Mouse (Mus musculus) limb, embryonic 15.5 days (tissue): ENCODE results near the gene Gngt2. TPM values are rescaled to one million over a fixed set of nuclear protein-coding genes. Genes with fewer than 3 reads are reported as not detected.
A peak's percentile ranks its signal among the peaks of the same experiment; 100 is the strongest.

Experiments
- ATAC-seq: fragments of 200-750 bp; cut with Nextera tagmentation; 2 replicates; pipeline ENCODE4 v1.8.0; 2017; ENCODE audit warnings: low read depth, moderate TSS enrichment; ENCODE audit not compliant: insufficient number of reproducible peaks, low FRiP score, low TSS enrichment
- H3K27ac ChIP-seq: fragments of 300-500 bp; sonication (generic); 2 replicates; pipeline ENCODE4 v1.5.1; 2015; ENCODE audit warnings: moderate library complexity, mild to moderate bottlenecking, inconsistent platforms
- H3K27me3 ChIP-seq: fragments of 300-500 bp; sonication (generic); 2 replicates; pipeline ENCODE4 v1.6.1; 2015; ENCODE audit warnings: inconsistent platforms
- H3K36me3 ChIP-seq: fragments of 300-500 bp; sonication (generic); 2 replicates; pipeline ENCODE4 v1.6.1; 2015; ENCODE audit warnings: inconsistent platforms
- H3K4me1 ChIP-seq: fragments of 300-500 bp; sonication (generic); 2 replicates; pipeline ENCODE4 v1.6.1; 2015; ENCODE audit warnings: inconsistent platforms
- H3K4me2 ChIP-seq: fragments of 300-500 bp; sonication (generic); 2 replicates; pipeline ENCODE4 v1.6.1; 2015; ENCODE audit warnings: mild to moderate bottlenecking, inconsistent platforms
- H3K4me3 ChIP-seq: fragments of 300-500 bp; sonication (generic); 2 replicates; pipeline ENCODE4 v1.5.1; 2015; ENCODE audit warnings: mild to moderate bottlenecking, inconsistent platforms
- H3K9ac ChIP-seq: fragments of 300-500 bp; sonication (generic); 2 replicates; pipeline ENCODE4 v1.6.1; 2015; ENCODE audit warnings: inconsistent platforms
- H3K9me3 ChIP-seq: fragments of 300-500 bp; sonication (generic); 2 replicates; pipeline ENCODE4 v1.6.1; 2016; ENCODE audit warnings: inconsistent platforms
- WGBS: fragments of 180-500 bp; shearing (Covaris S2); methylation state at CpG from one replicate; pipeline ENCODE4 v1.1.7; 2015; 5-methylcytosine and 5-hydroxymethylcytosine counted together
- polyA plus RNA-seq: library from polyadenylated mRNA; unstranded; fragments of >200 nt; fragmentation: Nextera tagmentation; extraction: Ambion mirVana; gene quantifications from 2 replicates; pipeline ENCODE4 v1.2.1, GENCODE M21; 2015

The Gngt2 gene
- polyA plus RNA-seq, 1 experiment from 2014 or later = 18.7 TPM

DNA sequence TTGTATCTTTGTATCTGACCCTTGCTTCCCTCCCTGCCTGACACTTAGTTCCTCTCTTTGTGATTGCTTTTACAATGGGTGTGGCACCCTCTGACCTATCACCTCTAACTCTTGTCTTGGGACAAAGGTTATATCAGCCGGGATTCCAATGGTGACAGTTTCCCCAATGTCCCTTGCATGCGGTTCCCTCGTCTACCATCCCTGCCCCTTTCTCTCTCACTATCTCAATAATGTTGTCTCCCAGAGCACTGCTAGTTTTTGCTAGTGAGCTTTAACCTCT lies 9.9 kb upstream of the Gngt2 start:
- Histone ChIP-seq H3K27me3 (peaks cover 76% of the 10 kb centered on the region), H3K4me2 (no peak overlapping the region), H3K36me3 (no peaks in the 10 kb centered on the region), H3K4me3 (no peak overlapping the region), H3K4me1 (peaks cover 29% of the 10 kb centered on the region), H3K9ac (no peak overlapping the region), H3K27ac (no peak overlapping the region), H3K9me3 (no peaks in the 10 kb centered on the region)
- no peak for ATAC-seq
- 24% methylated on average over 3 of the region's 3 CpGs for whole genome bisulfite sequencing

GRCm38 (mm10) chr11:95827464-95828085 lies 9.4 kb upstream of the Gngt2 start:
- no peaks in the 10 kb centered on the region for H3K36me3 ChIP-seq
- H3K4me2 ChIP-seq = no peak overlapping the region
- H3K9ac ChIP-seq = no peak overlapping the region
- no peak overlapping the region for H3K4me3 ChIP-seq
- WGBS = 15% methylated on average over 3 of the region's 3 CpGs
- no peak overlapping the region for H3K27ac ChIP-seq
- H3K9me3 ChIP-seq = no peaks in the 10 kb centered on the region
- H3K27me3 ChIP-seq = peaks cover 77% of the 10 kb centered on the region
- peaks cover 29% of the 10 kb centered on the region for H3K4me1 ChIP-seq
- no peak for ATAC-seq

- 74% methylated on average over 11 of the region's 11 CpGs for WGBS
- Histone ChIP-seq H3K36me3 (no peaks in the 10 kb centered on the region), H3K4me2 (no peak overlapping the region), H3K9me3 (no peaks in the 10 kb centered on the region), H3K4me3 (no peak overlapping the region), H3K27ac (no peak overlapping the region), H3K4me1 (peaks cover 35% of the 10 kb centered on the region), H3K27me3 (peaks cover 83% of the 10 kb centered on the region), H3K9ac (no peak overlapping the region)
- no peak for ATAC-seq
These were observed 8.6 kb upstream of the Gngt2 start for GRCm38 (mm10) chr11:95828181-95828964.

DNA sequence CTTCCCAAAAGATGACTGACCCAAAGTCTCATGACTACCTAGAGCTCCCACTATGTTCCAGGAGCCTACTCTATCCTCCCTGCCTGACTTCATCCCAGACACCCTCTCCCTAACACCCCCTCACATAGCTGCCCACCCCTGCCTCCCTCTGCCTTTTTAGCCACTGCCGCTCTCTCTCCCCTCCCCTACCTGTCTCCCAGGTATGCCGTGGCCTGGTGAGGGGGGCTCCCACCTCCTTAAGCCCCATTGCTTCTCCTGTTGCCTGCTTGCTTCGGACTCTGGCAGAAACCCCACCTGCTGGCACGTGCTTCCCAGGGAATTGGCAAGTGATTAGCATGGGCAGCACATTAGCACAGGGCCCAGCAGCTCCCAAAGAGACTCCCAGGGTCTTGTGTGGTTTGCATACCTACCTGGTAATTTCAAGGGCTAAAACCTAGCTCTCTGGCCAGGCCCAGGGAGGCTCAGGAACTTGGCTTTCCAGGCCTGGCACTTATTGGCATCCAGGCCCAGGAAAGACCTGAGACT lies 7.4 kb upstream of the Gngt2 start:
- Histone ChIP-seq H3K9me3 (no peaks in the 10 kb centered on the region), H3K4me2 (no peak overlapping the region), H3K4me1 (peaks cover 44% of the 10 kb centered on the region), H3K9ac (no peak overlapping the region), H3K36me3 (no peaks in the 10 kb centered on the region), H3K4me3 (no peak overlapping the region), H3K27me3 (peaks cover 94% of the 10 kb centered on the region), H3K27ac (no peak overlapping the region)
- WGBS = 42% methylated on average over 4 of the region's 4 CpGs
- no peak for ATAC-seq

GRCm38 (mm10) chr11:95830411-95831275 lies 6.4 kb upstream of the Gngt2 start:
- Histone ChIP-seq H3K27me3 (peaks cover 94% of the 10 kb centered on the region), H3K4me2 (peak overlapping the region; percentile 43), H3K4me1 (peaks cover 45% of the 10 kb centered on the region), H3K27ac (no peak overlapping the region), H3K4me3 (peak overlapping the region; percentile 31), H3K36me3 (no peaks in the 10 kb centered on the region), H3K9ac (no peak overlapping the region), H3K9me3 (no peaks in the 10 kb centered on the region)
- ATAC-seq = no peak
- WGBS = 4% methylated on average over 80 of the region's 80 CpGs

DNA sequence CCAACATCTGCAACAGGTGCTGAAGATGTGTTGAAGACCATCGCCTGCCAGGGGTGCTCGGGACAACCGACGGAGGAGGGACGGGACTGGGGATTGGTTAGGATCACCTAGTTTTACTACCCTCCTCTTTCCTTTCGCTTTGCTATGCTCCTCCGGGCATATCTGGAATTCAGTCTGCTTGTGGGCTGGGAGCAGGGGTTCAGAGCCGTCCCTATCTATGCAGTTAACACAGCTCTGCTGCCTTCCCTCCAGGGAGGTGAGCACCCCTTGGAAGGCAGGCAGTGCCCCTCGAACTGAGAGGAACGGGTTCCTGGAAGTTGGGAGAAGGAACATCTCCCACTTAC lies 5.8 kb upstream of the Gngt2 start:
- Histone ChIP-seq H3K4me3 (peak overlapping the region; percentile 31), H3K4me2 (peak overlapping the region; percentile 43), H3K36me3 (no peaks in the 10 kb centered on the region), H3K27me3 (peaks cover 98% of the 10 kb centered on the region), H3K4me1 (peaks cover 51% of the 10 kb centered on the region), H3K9ac (no peak overlapping the region), H3K27ac (no peak overlapping the region), H3K9me3 (no peaks in the 10 kb centered on the region)
- 4% methylated on average over 10 of the region's 10 CpGs for WGBS
- no peak for ATAC-seq

DNA sequence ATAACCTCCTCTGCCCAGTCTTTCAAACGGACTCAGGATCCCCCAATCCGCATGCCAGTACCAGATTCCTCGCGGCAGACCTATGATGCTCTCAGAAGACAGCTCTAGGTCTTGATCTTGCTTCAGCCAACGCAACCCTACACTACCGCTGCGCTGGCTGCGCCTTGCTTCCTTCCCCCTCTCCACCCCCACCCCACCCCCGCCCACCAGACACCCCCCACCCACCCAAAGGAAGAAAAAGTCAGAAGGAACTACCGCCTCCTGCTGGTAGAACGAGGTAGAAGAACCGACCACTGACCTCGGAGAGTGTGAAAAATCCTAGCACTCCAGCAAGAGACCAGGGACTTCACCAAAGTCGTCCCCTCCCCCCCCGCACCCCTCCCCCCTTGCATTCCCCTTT lies 5.4 kb upstream of the Gngt2 start:
- no peaks in the 10 kb centered on the region for H3K36me3 ChIP-seq
- H3K27me3 ChIP-seq = peaks cover 98% of the 10 kb centered on the region
- peaks cover 55% of the 10 kb centered on the region for H3K4me1 ChIP-seq
- no peak overlapping the region for H3K9ac ChIP-seq
- no peak for ATAC-seq
- H3K4me3 ChIP-seq = peak overlapping the region; percentile 31
- H3K9me3 ChIP-seq = no peaks in the 10 kb centered on the region
- WGBS = 4% methylated on average over 14 of the region's 15 CpGs
- no peak overlapping the region for H3K27ac ChIP-seq
- H3K4me2 ChIP-seq = peak overlapping the region; percentile 43; the same call in 1 of the 2 replicates

DNA sequence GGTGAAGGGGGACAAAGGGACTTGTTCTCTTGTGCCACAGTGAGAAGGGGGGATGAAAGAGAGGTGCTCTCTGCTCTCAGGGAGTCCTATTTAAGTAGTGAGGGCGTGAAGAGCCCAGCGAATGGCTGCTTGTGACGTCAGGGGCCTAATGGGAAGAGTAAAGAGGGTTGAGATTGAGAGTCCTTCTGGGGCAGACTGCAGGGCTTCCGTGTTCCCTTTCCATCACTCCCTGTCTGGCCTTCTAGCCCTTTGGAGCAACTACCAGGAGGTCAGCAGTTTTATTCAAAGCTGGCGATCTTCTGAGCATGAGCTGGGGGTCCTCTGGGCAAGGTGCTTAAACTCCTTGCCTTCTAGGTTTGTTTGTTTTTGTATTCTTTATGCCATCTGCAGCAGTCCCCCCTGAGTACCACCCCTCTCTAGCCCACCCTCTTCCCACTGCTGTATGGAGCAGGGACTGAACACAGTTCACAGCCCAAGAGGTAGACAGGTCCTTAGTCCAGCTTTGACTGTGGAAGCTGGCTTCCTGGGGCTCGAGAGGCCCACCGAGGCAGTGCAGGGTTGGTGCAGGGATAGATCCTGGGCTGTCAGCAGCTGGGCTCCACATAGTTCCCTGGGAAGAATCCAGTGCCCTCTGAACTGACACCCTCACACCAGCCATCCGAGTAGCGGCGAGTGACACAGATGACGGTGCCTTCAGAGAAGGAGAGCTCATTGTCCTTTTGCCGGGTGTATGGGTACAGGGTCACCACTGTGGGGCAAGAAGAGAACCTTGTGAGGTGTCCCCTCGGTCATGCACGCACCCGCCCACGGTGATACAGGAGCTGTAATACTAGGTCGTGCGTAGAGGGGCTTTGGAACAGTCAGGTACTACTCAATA lies 4.6 kb upstream of the Gngt2 start:
- no peaks in the 10 kb centered on the region for H3K36me3 ChIP-seq
- ATAC-seq = no peak
- no peak overlapping the region for H3K4me3 ChIP-seq
- no peak overlapping the region for H3K27ac ChIP-seq
- no peak overlapping the region for H3K9ac ChIP-seq
- no peaks in the 10 kb centered on the region for H3K9me3 ChIP-seq
- H3K27me3 ChIP-seq = peaks cover 95% of the 10 kb centered on the region
- H3K4me2 ChIP-seq = no peak overlapping the region
- H3K4me1 ChIP-seq = peaks cover 62% of the 10 kb centered on the region
- WGBS = 44% methylated on average over 18 of the region's 18 CpGs

DNA sequence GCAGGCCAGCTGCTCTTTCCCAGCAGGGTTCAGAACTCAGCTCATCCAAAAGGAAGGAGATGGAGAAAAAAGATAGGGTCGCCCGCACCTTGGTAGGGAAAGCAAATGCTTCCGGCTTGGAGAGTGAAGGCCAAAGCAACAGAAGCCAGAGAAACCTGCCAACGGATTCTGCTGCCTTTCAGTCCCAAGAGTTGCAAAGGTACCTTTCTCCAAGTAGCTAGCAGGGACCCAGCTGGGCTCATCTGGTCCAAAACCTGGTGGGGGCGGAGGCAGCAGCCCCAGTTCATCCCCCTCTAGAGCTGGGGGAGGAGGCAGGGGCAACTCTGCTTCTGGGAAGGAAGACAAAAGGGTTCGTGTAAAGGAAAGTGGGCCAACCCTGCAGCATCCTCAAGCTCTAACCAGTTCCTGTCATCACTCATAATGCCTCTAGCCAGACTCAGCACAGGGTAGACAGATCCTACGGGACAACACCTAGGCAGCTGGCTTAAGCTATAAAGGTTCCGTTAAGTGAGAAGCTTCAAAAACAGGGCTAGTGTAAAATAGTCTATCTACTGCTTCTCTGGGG lies 3.9 kb upstream of the Gngt2 start:
- peaks cover 91% of the 10 kb centered on the region for H3K27me3 ChIP-seq
- H3K9me3 ChIP-seq = no peaks in the 10 kb centered on the region
- no peak for ATAC-seq
- no peak overlapping the region for H3K4me2 ChIP-seq
- WGBS = 35% methylated on average over 8 of the region's 8 CpGs
- no peak overlapping the region for H3K9ac ChIP-seq
- no peaks in the 10 kb centered on the region for H3K36me3 ChIP-seq
- H3K4me3 ChIP-seq = no peak overlapping the region
- H3K4me1 ChIP-seq = peaks cover 69% of the 10 kb centered on the region
- H3K27ac ChIP-seq = no peak overlapping the region

DNA sequence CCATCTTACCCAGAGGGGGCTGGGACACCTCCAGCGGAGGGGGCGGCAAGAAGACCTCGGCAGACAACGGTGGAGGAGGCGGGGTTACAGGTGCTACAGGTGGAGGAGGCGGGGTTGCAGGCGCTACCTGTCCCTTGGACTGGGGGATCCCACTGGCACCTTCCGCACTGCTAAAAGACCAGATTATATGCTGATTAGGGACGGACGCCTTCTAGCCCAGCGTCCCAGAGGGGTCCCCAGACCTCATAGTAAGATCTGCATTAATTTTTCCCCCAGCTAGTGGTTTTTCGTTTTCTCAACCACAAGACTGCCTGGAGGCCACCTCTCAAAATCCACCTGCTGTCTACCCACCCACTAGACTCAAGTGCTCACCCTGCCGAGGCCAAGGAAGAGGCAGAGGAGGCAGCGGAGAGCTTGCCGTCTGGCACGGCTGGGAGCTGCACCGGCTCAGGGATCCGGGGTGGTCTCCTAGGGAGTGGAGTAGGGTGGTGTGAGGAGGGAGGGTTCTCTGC lies 3.3 kb upstream of the Gngt2 start:
- Histone ChIP-seq H3K4me1 (peaks cover 70% of the 10 kb centered on the region), H3K27me3 (peaks cover 85% of the 10 kb centered on the region), H3K27ac (no peak overlapping the region), H3K4me3 (no peak overlapping the region; the same call in 1 of the 2 replicates), H3K9ac (no peak overlapping the region), H3K4me2 (no peak overlapping the region), H3K36me3 (no peaks in the 10 kb centered on the region), H3K9me3 (no peaks in the 10 kb centered on the region)
- 11% methylated on average over 18 of the region's 18 CpGs for WGBS
- ATAC-seq = no peak
